Mouse (Mus musculus) T-cell, adult 2 months (primary cell): ENCODE data around the gene Samd13.

ENCODE experiments used
- DNase-seq: peaks from one replicate; pipeline ENCODE4 v3.0.0; 2022; ENCODE audit warnings: low spot score

The Samd13 gene

GRCm38 (mm10) chr3:146684811-146685675 lies at the start of gene Samd13:
Gene Samd13, minus strand, starts transcription at chr3:146685592.
- DNase-seq = peak; percentile 5

- no peak for DNase-seq
Measured at GRCm38 (mm10) chr3:146731499-146731898, 46.1 kb upstream of the Samd13 start.

- DNase-seq = no peak
Measured at GRCm38 (mm10) chr3:146723037-146723436, 37.6 kb upstream of the Samd13 start.

- no peak for DNase-seq
Measured at GRCm38 (mm10) chr3:146719696-146720095, 34.3 kb upstream of the Samd13 start.

- no peak for DNase-seq
Measured at GRCm38 (mm10) chr3:146718251-146718650, 32.9 kb upstream of the Samd13 start.

- no peak for DNase-seq
Measured at GRCm38 (mm10) chr3:146712305-146712704, 26.9 kb upstream of the Samd13 start.

GRCm38 (mm10) chr3:146711559-146711958 lies 26.2 kb upstream of the Samd13 start:
- DNase-seq = no peak

- no peak for DNase-seq
Measured at GRCm38 (mm10) chr3:146711084-146711483, 25.7 kb upstream of the Samd13 start.

GRCm38 (mm10) chr3:146709086-146709485 lies 23.7 kb upstream of the Samd13 start:
- DNase-seq = no peak

- DNase-seq = no peak
Measured at GRCm38 (mm10) chr3:146708381-146708780, 23.0 kb upstream of the Samd13 start.

GRCm38 (mm10) chr3:146704099-146704498 lies 18.7 kb upstream of the Samd13 start:
- no peak for DNase-seq

- DNase-seq = no peak
Measured at GRCm38 (mm10) chr3:146700051-146700450, 14.7 kb upstream of the Samd13 start.

GRCm38 (mm10) chr3:146698982-146699381 lies 13.6 kb upstream of the Samd13 start:
- DNase-seq = no peak

GRCm38 (mm10) chr3:146692547-146692946 lies 7.2 kb upstream of the Samd13 start:
- no peak for DNase-seq

GRCm38 (mm10) chr3:146687121-146687725 lies 1.8 kb upstream of the Samd13 start:
- no peak for DNase-seq

GRCm38 (mm10) chr3:146686428-146686827 lies 1.0 kb upstream of the Samd13 start:
- peak; percentile 45 for DNase-seq

- DNase-seq = no peak
Measured at GRCm38 (mm10) chr3:146683095-146683494, 2.3 kb downstream of the Samd13 start.

- peak; percentile 40 for DNase-seq
Measured at GRCm38 (mm10) chr3:146682140-146682651, 3.2 kb downstream of the Samd13 start.

- DNase-seq = no peak
Measured at GRCm38 (mm10) chr3:146681696-146682095, 3.7 kb downstream of the Samd13 start.

GRCm38 (mm10) chr3:146680625-146681024 lies 4.8 kb downstream of the Samd13 start:
- no peak for DNase-seq

- DNase-seq = no peak
Measured at GRCm38 (mm10) chr3:146679646-146680045, 5.7 kb downstream of the Samd13 start.

- no peak for DNase-seq
Measured at GRCm38 (mm10) chr3:146676193-146676592, 9.2 kb downstream of the Samd13 start.

- no peak for DNase-seq
Measured at GRCm38 (mm10) chr3:146675101-146675500, 10.3 kb downstream of the Samd13 start.
